Mouse (Mus musculus) limb, embryonic 14.5 days (tissue): ENCODE measurements around the gene Zfp738. TPM values are rescaled to one million over a fixed set of nuclear protein-coding genes. Genes with fewer than 3 reads are reported as not detected.

Experiments used
- ATAC-seq: fragments of 200-750 bp; cut with Nextera tagmentation; 2 replicates; pipeline ENCODE4 v1.8.0; 2017; ENCODE audit warnings: low read depth, moderate number of reproducible peaks, moderate TSS enrichment; ENCODE audit not compliant: low FRiP score
- DNase-seq: peaks from one replicate; pipeline ENCODE4 v3.0.0-alpha.2; 2015; ENCODE audit warnings: low spot score
- H3K27ac ChIP-seq: fragments of 300-500 bp; sonication (generic); replicated peaks from 2 replicates; pipeline ENCODE4 v1.5.1; 2014; ENCODE audit warnings: low read depth, mild to moderate bottlenecking, low read length, moderate library complexity, mixed read lengths
- H3K27me3 ChIP-seq: fragments of 300-500 bp; sonication (generic); 2 replicates; pipeline ENCODE4 v1.6.1; 2014; ENCODE audit warnings: low read length, mixed read lengths; ENCODE audit not compliant: control insufficient read depth, insufficient read depth
- H3K36me3 ChIP-seq: fragments of 300-500 bp; sonication (generic); 2 replicates; pipeline ENCODE4 v1.6.1; 2014; ENCODE audit warnings: mild to moderate bottlenecking, low read length, moderate library complexity, mixed read lengths; ENCODE audit not compliant: control insufficient read depth, insufficient read depth
- H3K4me1 ChIP-seq: fragments of 300-500 bp; sonication (generic); 2 replicates; pipeline ENCODE4 v1.6.1; 2014; ENCODE audit warnings: antibody characterized with exemption, low read length, mixed read lengths; ENCODE audit not compliant: control insufficient read depth, insufficient read depth
- H3K4me2 ChIP-seq: fragments of 300-500 bp; sonication (generic); replicated peaks from 2 replicates; pipeline ENCODE4 v1.6.1; 2014; ENCODE audit warnings: low read depth, mild to moderate bottlenecking, low read length, moderate library complexity; ENCODE audit not compliant: severe bottlenecking
- H3K4me3 ChIP-seq: fragments of 300-500 bp; sonication (generic); replicated peaks from 2 replicates; pipeline ENCODE4 v1.5.1; 2014; ENCODE audit warnings: low read length
- H3K9ac ChIP-seq: fragments of 300-500 bp; sonication (generic); 2 replicates; pipeline ENCODE4 v1.6.1; 2014; ENCODE audit warnings: mild to moderate bottlenecking, low read depth, low read length, moderate library complexity; ENCODE audit not compliant: severe bottlenecking
- H3K9me3 ChIP-seq: fragments of 300-500 bp; sonication (generic); 2 replicates; pipeline ENCODE4 v1.6.1; 2016; ENCODE audit warnings: low read length; ENCODE audit not compliant: control insufficient read depth
- POLR2A ChIP-seq: fragments of 200-500 bp; IDR thresholded peaks from 2 replicates; pipeline ENCODE4 v1.8.0; 2012; ENCODE audit warnings: inconsistent platforms, mild to moderate bottlenecking, moderate library complexity, borderline replicate concordance; ENCODE audit not compliant: insufficient read depth, insufficient read length; ENCODE audit errors: extremely low read depth
- WGBS: fragments of 180-500 bp; shearing (Covaris S2); extraction: QIAGEN DNeasy Blood & Tissue Kit; methylation state at CpG from one replicate; pipeline ENCODE4 v1.1.7; 2014; 5-methylcytosine and 5-hydroxymethylcytosine counted together
- polyA plus RNA-seq, 2 experiments: library from polyadenylated mRNA; depleted of rRNA in 1 of 2; stranded (reverse) in 1 of 2; unstranded in 1 of 2; fragments of >200 nt; fragmentation: Nextera tagmentation in 1 of 2; extraction: Ambion mirVana in 1 of 2; gene quantifications; 2 replicates each; pipeline versions ENCODE4 v1.2.1 to v1.2.3; 2012 to 2014

Zfp738 gene
- polyA plus RNA-seq, 2 experiments = 9.8 to 11.5 TPM

- Histone ChIP-seq H3K9ac (peak within 1 kb of the TSS; percentile 83), H3K27me3 (no peaks in the 10 kb centered on the region), H3K4me1 (no peaks in the 10 kb centered on the region), H3K36me3 (no peaks in the 10 kb centered on the region), H3K27ac (peak within 1 kb of the TSS; percentile 63), H3K9me3 (no peaks in the 10 kb centered on the region), H3K4me3 (peak within 1 kb of the TSS; percentile 79), H3K4me2 (peak within 1 kb of the TSS; percentile 60)
- TF ChIP-seq POLR2A = peak; percentile 32; the same call in 1 of the 2 replicates
- WGBS = 0% methylated on average over 17 of the region's 19 CpGs
- DNase-seq = peak; percentile 90
- ATAC-seq = peak; percentile 98
These were observed 49.4 kb downstream of the Zfp738 start, which contains the start of the genes Gm49345 and Zfp729a for GRCm38 (mm10) chr13:67637294-67638007. TSS of gene Gm49345 (minus strand) at chr13:67637769. TSS of gene Zfp729a (minus strand) at chr13:67637791.

DNA sequence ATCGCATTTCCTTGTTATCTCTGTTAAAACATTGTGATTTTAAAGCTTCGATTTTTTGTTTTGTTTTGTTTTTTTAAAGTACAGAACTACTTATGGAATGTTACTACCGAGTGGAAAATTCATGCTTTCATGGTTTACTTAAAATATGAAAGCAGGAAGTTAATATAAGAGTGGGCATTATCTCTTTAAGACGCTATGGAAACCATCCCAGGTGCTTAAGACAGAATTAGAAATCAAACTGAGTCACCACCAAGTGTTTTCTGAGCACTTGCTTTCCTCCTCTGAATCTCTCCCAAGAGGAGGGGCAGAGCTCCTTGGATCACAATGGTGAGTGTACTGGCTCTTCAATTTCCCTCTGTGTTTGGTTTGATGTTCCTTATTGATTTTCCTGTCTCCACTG, 76.8 kb downstream of the Zfp738 start:
- no peak overlapping the region for H3K4me2 ChIP-seq
- H3K9me3 ChIP-seq = no peaks in the 10 kb centered on the region
- ATAC-seq (no peak), DNase-seq (no peak)
- H3K36me3 ChIP-seq = no peaks in the 10 kb centered on the region
- no peak for TF ChIP-seq POLR2A
- no peak overlapping the region for H3K9ac ChIP-seq
- H3K4me3 ChIP-seq = no peak overlapping the region
- no peaks in the 10 kb centered on the region for H3K27me3 ChIP-seq
- 90% methylated on average over 4 of the region's 4 CpGs for WGBS
- no peaks in the 10 kb centered on the region for H3K4me1 ChIP-seq
- no peak overlapping the region for H3K27ac ChIP-seq

DNA sequence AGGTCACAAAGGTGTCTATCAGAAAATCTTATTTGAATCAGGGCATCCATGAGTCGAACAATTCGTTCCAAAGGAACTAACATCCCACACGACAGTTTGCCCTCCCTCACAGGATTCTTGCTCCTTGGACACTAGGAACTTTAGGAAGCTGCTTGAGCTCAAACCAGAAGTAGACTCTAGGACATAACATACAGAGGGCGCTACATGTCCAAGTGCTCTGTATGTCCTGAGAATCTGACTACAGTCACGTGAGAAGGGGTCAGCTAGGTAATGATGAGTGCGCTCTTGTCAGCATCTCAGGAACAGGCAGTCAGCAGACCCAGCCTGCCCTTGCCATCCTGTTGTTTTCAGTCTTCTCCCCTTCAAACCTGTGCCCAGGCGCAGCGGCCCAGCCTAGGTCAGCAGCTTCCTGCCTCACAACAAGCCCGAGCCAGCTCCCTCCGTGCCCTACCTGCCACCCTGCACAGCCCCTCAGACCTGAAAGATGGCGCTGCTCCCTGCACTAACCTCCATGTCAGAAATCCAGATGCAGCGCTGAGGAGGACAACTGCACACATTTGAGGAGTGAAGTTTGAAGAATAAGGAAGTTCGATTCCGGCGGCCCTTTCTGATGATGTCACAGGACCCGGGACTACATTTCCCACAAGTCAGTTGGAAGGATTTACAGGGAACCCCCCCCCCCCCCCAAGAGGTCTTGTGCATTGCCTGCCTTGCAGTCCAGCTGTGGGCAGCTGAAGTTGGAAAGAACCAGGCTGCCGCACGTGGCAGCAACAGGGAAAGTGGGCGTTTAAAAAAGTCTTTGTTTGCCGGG, 77.6 kb downstream of the Zfp738 start, which contains the start of gene Zfp729b:
Zfp729b (minus strand) TSS at position 642 of the 811 bp plus-strand sequence.
- WGBS = 4% methylated on average over 20 of the region's 20 CpGs
- DNase-seq (peak; percentile 89), ATAC-seq (peak; percentile 95)
- Histone ChIP-seq H3K4me3 (peak within 1 kb of the TSS; percentile 70), H3K9ac (peak within 1 kb of the TSS; percentile 66), H3K36me3 (no peaks in the 10 kb centered on the region), H3K4me1 (no peaks in the 10 kb centered on the region), H3K9me3 (no peaks in the 10 kb centered on the region), H3K27ac (peak within 1 kb of the TSS; percentile 65), H3K27me3 (no peaks in the 10 kb centered on the region), H3K4me2 (peak within 1 kb of the TSS; percentile 60)
- TF ChIP-seq POLR2A = no peak

Other genes starting within 250 kb of the Zfp738 start
- 3.8 and 5.5 TPM in 2 replicates for gene Zfp874a, start 235.4 kb downstream of the Zfp738 start, polyA plus RNA-seq (2012; rRNA removed)
- gene Zfp874a, start 235.4 kb downstream of the Zfp738 start, polyA plus RNA-seq (2014; fragmentation: Nextera tagmentation; extraction: Ambion mirVana) = 9.9 and 10.8 TPM in 2 replicates
- 3.9 and 4.3 TPM in 2 replicates for gene Zfp874b, start 202.8 kb downstream of the Zfp738 start, polyA plus RNA-seq (2012; rRNA removed)
- gene Zfp874b, start 202.8 kb downstream of the Zfp738 start, polyA plus RNA-seq (2014; fragmentation: Nextera tagmentation; extraction: Ambion mirVana) = 2.6 and 3.3 TPM in 2 replicates
- gene Zfp58, start 186.5 kb downstream of the Zfp738 start, polyA plus RNA-seq (2012; rRNA removed) = 4.9 and 7.7 TPM in 2 replicates
- gene Zfp58, start 186.5 kb downstream of the Zfp738 start, polyA plus RNA-seq (2014; fragmentation: Nextera tagmentation; extraction: Ambion mirVana) = 15.1 and 15.3 TPM in 2 replicates
- not detected in 2 replicates for gene Gm26965, start 160.9 kb downstream of the Zfp738 start, polyA plus RNA-seq (2012; rRNA removed)
- not detected in 2 replicates for gene Gm26965, start 160.9 kb downstream of the Zfp738 start, polyA plus RNA-seq (2014; fragmentation: Nextera tagmentation; extraction: Ambion mirVana)
- 15.3 and 15.4 TPM in 2 replicates for gene Zfp87, start 160.9 kb downstream of the Zfp738 start, polyA plus RNA-seq (2012; rRNA removed)
- gene Zfp87, start 160.9 kb downstream of the Zfp738 start, polyA plus RNA-seq (2014; fragmentation: Nextera tagmentation; extraction: Ambion mirVana) = 26.7 and 27.0 TPM in 2 replicates
- 6.3 and 8.0 TPM in 2 replicates for gene Zfp748, start 133.2 kb downstream of the Zfp738 start, polyA plus RNA-seq (2012; rRNA removed)
- 12.9 and 16.1 TPM in 2 replicates for gene Zfp748, start 133.2 kb downstream of the Zfp738 start, polyA plus RNA-seq (2014; fragmentation: Nextera tagmentation; extraction: Ambion mirVana)
- 2.1 and 3.0 TPM in 2 replicates for gene Zfp729b, start 77.4 kb downstream of the Zfp738 start, polyA plus RNA-seq (2012; rRNA removed)
- gene Zfp729b, start 77.4 kb downstream of the Zfp738 start, polyA plus RNA-seq (2014; fragmentation: Nextera tagmentation; extraction: Ambion mirVana) = 5.2 and 6.1 TPM in 2 replicates
- not detected in 2 replicates for gene Gm49345, start 49.3 kb downstream of the Zfp738 start, polyA plus RNA-seq (2012; rRNA removed)
- gene Gm49345, start 49.3 kb downstream of the Zfp738 start, polyA plus RNA-seq (2014; fragmentation: Nextera tagmentation; extraction: Ambion mirVana) = not detected in 2 replicates
- 2.9 and 3.5 TPM in 2 replicates for gene Zfp729a, start 49.3 kb downstream of the Zfp738 start, polyA plus RNA-seq (2012; rRNA removed)
- 5.1 and 5.4 TPM in 2 replicates for gene Zfp729a, start 49.3 kb downstream of the Zfp738 start, polyA plus RNA-seq (2014; fragmentation: Nextera tagmentation; extraction: Ambion mirVana)
- gene Zfp65, start 42.1 kb upstream of the Zfp738 start, polyA plus RNA-seq (2012; rRNA removed) = 3.9 and 6.1 TPM in 2 replicates
- gene Zfp65, start 42.1 kb upstream of the Zfp738 start, polyA plus RNA-seq (2014; fragmentation: Nextera tagmentation; extraction: Ambion mirVana) = 2.8 and 3.1 TPM in 2 replicates
- gene Zfp85, start 68.2 kb upstream of the Zfp738 start, polyA plus RNA-seq (2012; rRNA removed) = 2.9 and 3.8 TPM in 2 replicates
- 3.8 and 6.3 TPM in 2 replicates for gene Zfp85, start 68.2 kb upstream of the Zfp738 start, polyA plus RNA-seq (2014; fragmentation: Nextera tagmentation; extraction: Ambion mirVana)
- gene Zfp493, start 92.6 kb upstream of the Zfp738 start, polyA plus RNA-seq (2012; rRNA removed) = 2.5 and 2.6 TPM in 2 replicates
- 2.2 and 2.5 TPM in 2 replicates for gene Zfp493, start 92.6 kb upstream of the Zfp738 start, polyA plus RNA-seq (2014; fragmentation: Nextera tagmentation; extraction: Ambion mirVana)
- gene Zfp273, start 126.7 kb upstream of the Zfp738 start, polyA plus RNA-seq (2012; rRNA removed) = 3.4 and 4.1 TPM in 2 replicates
- gene Zfp273, start 126.7 kb upstream of the Zfp738 start, polyA plus RNA-seq (2014; fragmentation: Nextera tagmentation; extraction: Ambion mirVana) = 6.9 and 7.6 TPM in 2 replicates
- gene Gm10037, start 144.0 kb upstream of the Zfp738 start, polyA plus RNA-seq (2012; rRNA removed) = 5.0 TPM in 2 replicates
- 3.0 and 3.7 TPM in 2 replicates for gene Gm10037, start 144.0 kb upstream of the Zfp738 start, polyA plus RNA-seq (2014; fragmentation: Nextera tagmentation; extraction: Ambion mirVana)
- not detected in 2 replicates for gene BC048507, start 176.3 kb upstream of the Zfp738 start, polyA plus RNA-seq (2012; rRNA removed)
- gene BC048507, start 176.3 kb upstream of the Zfp738 start, polyA plus RNA-seq (2014; fragmentation: Nextera tagmentation; extraction: Ambion mirVana) = not detected in 2 replicates